Mouse (Mus musculus) B cell, adult 2 months (primary cell): ENCODE data around the gene Prkcb.
A peak's percentile ranks its signal among the peaks of the same experiment; 100 is the strongest.

Experiments used
- DNase-seq, 2 experiments: peaks; one replicate each; pipeline ENCODE4 v3.0.0; 2022

Gene Prkcb

DNA sequence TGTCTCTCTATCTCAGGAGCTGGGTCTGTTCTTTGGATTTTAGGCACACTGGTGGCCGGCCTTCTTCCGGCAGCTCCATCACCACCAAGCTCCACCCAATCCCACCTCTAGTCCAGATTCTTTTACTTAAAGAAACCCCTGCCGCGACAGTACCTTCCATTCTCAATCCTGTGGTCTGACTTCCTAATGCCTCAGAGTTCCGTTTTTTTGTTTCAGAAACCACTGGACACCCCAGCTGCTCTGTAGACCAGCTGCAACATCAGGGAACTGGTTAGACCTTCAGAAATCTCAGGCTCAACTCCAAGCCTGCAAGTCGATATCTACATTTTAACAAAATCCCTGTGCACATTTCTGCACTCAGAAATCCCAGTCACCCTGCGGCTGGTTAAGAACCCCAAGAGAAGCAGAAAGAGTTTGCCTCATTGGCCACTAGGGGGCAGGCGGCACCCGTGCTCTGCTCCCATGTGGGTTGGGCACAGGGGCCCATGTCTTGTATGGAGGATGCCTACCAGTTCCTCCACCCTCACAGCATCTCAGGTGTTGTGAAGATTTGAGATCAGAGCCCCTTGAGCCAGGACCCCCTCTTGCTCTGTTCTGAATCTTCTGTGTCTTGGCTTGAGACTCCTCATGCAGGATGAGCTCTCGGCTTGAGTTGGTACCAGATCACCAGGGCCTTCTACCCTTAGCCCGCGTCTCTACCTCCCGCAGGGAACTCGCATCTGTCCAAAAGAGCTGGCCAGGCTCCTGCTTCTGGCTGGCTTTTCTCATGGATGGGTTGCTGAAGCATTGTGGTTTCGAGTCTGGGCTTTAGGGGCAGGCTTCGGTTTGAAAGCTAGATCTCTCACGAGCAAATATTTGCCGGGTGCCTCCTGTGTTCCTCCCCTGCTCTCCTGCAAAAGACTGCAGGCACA is 182.1 kb downstream of the Prkcb start:
- DNase-seq = peak; percentile 79 to 81

DNA sequence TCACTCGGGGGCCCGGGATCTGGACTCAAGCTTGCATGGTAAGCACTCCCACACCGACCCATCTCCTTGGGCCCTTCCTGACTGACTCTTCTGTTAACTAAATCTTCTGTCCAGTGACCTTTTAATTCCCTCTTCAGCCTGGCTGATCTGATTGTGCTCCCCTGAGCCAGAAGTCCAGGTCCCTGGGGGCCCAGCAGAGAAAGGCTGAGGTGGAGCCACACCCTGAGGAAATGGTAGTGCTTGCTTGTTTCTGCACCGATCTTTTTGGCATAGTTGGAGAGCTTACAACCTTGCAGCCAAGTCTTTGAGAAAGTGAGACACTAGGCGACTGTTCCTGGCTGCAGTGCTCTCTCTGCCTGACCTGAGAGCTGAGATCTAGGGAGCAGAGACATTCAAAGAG is 183.7 kb downstream of the Prkcb start:
- no peak for DNase-seq

DNA sequence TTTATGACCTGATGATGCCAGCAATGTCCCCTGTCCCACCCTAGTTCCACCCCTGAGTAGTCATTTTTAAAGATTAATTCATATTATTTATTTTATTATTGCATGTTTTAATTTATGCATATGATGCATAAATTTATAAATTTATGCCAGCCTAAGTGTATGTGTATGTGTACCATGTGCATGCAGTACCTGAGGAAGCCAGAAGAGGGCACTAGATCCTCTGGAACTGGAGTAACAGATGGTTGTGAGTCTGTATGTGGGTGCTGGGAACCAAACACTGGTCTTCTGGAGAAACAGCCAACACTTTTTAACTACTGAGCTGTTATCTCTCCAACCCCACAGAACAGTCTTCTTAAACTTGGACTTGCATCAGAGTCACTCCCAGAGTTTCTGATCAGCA is 186.5 kb downstream of the Prkcb start:
- DNase-seq = peak; percentile 22 to 29

DNA sequence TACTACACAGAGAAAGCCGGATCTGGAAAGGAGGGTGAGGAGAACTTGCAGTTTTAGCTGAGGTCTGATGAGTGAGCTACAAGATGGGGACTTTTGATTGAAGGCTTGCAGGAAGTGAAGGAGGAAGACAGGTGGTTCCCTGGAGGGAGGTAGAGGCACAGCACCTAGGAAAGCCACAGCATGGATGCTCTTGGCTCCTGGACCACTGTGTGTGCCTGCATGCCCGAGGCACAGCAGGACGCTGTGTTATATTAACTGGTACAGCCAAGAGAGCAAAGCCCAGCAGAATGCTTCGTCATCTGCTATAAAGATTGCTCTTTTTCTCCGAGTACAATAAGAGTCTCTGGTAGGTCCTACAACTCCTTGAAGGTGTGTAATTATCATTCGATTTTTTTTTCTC is 188.1 kb downstream of the Prkcb start:
- DNase-seq = no peak

DNA sequence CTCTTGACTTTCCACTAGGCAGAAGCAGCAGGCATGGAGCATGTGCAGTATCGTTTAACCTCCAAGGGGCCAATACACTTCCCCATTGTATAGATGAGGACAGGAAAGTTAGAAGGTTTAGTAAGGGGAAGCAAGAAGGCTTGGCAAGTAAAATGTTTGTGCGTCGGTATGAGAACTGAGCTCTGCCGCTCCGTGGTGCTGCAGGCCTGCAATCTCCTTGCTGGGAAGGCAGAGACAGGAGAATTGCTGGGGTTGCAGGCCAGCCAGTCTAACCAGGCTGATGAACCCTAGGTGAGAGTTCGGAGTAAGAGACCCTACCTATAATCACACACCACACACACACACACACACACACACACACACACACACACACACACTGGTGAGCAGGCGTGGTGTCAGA is 188.6 kb downstream of the Prkcb start:
- no peak for DNase-seq

DNA sequence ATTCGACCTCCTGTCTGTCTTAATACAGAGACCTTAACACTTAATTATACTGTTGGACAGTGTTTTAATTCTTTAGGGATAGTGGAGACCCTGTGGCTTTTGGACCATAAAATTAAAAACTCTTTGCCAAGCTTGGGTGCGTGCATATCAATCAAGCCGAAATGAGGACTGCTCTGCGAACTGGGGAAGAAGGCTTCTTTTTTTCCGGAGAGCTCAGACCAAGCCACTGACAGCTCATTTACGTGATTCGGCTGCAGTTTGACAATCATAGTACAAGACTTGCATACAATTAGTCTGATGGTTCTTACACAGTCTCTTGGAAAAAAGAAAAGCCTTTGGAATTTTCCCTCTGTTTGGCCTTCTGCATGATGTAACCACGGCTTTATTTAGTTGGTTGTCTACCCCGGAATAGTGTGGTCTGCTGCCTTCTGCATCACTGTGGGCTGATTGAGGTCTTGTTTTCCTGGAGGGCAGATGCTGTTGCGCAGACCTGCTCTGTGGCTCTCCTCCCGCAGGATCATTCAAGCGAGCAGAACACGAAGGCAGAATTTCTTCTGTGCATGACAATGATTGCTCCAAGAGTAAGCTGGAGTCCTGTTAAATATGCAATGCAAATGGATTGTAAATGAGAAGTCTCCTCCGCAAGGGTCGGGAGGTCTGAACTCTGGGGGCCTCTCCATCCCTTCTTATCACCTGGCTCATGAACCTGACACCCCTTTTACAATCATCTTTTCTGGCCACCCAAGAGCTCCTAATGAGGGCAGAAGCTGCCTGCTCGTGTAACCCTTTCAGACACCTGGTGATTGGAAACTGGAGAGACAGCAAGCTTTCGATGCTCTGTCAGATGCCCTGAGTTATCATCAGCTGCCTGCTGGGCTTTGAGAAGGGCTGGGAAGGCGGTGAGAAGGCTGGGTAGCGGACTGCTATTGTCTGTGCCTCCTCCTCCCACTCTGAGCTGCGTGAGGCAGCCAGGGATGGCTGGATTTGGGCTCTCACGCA is 189.3 kb downstream of the Prkcb start:
- no peak for DNase-seq

DNA sequence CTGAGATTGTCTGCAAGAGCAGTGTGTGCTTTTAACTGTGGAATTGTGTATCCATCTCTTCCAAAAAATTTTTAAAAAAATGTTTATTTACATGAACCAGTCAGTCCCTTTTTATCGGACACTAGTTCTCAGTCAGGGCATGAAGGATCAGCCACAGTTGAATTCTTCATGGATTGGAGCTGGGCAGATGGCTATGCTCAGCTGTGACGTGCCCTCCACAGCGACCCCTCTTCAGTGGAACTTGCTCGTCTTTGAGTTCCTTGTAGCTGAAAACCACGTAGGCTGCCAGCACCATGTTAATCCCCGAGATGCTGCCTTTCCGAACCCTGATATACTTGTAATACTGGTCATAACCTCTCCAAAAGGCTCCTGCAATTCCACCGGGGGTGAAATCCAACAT is 195.4 kb downstream of the Prkcb start:
- no peak for DNase-seq

DNA sequence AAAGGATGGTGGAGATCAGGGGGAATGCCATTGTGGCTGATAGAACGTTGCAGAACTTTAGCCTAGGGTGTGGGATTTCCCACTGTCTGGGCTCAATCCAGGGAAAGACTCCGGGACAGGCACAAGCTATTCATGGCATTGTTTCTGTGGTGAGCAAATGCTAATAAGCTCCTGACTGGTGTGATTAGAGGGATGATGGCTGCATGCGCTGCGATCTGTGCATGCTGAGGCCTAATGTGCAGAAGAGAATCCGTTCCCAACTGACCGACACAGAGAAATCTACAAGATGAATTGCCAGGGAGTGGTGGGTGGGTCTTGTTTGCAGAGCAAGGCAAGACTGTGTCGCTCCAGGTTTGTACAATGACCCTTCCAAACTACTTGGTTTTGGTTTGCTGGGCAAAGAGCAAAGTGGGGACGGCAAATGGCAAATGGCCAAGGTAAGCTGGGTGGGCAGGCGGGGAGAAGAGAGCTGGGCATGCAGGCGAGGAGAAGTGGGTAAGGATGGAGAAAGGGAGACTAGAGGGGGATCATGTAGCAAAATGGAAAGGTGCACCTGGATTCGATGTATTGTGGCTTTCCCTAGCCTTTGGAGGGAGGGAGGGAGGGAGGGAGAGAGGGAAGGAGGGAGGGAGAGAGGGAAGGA is 199.5 kb downstream of the Prkcb start:
- DNase-seq = no peak

DNA sequence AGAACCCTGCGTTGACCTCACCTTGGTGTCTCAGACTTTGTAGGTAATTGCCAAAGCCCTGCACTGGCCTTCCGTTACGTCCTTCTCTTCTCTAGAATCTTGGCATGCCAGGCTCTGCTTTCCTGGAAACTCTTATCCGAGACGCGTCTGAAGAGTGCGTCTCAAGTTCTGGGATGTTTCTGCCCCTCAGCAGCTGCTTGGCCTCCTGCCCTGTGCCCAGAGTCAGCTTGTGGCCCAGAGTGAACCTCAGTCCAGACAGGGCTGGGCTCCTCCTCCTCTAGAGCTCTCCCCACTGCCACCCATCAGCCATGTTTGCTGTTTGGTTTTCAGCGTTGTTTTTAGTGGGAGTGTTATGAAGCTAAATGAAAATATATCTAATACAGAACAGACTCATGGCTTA is 203.5 kb downstream of the Prkcb start:
- DNase-seq = no peak

DNA sequence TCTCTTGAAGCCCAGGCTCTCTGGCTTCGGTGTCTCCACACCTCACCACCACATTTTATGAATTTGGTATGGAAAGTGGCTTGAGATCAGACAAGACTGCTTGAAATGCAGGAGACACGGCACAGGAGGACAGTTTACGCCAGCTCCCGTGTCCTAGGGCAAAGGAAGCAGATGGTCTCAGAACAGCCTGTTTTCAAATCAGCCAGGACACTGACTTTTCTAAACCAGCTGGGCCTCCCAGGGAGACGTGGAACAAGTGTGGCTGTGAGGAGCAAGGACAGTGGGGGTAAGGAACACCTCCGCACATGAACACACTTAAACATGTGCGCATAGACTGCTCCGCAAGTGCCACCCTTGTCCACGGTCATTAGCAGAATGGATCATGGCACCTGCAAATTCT is 204.4 kb downstream of the Prkcb start:
- no peak for DNase-seq

DNA sequence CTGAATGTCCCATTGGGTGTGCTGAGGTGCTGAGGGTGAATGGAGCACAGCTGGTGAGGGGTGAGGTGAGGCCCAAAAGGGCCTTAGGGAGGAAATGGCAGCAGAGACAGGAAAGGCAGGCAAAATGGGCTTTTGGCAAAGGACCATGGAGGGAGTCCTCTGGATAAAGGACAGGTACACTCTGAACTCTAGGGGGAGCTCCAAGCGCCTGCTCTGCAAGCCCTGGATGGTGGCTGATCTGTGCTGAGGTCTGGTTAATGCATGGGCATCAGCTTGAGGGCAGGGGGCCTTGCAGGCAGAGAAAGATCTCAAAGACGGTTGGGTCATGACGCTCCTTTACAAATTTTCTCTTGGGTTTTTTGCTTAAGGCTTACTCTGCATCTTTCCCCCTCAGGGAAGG is 205.5 kb downstream of the Prkcb start:
- peak in 1 of 2 experiments; percentile 16 for DNase-seq

DNA sequence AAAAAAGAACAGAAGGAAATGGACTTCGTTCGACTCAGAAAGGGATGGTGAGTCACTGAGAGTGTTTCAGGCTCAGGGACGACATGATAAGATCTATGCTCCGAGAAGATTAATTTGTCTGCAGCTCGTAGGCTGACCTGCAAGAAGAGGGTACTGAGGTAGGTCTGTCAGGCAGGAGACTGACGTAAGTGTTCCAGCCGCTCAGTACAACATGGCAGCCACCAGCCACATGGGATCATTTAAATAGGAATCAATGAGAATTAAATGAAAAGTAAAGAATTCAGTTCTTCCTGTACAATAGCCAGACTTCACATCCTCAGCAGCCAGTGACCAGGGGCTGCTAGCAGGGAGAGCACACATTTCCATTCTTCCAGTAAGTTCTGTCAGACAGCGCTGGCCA is 209.0 kb downstream of the Prkcb start:
- DNase-seq = no peak

DNA sequence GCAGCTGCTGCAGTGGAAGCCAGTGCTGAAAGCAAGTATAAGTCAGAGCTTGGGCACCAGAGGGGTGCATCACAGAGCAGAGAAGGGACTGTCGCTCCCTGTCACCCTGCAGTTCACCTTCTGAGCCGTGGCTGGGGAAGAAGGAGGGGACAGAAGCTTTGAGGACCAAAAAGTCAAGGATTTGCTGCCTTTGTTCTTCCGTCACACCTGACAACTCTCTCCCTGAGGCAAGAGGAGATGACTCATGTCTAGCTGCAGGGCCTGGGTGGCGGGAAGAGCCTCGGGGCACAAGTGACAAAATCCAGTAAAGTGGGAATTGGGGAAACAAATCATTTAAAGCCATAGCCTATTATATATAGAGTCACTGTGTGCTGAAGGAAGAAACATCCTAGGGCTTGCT is 209.9 kb downstream of the Prkcb start:
- no peak for DNase-seq

DNA sequence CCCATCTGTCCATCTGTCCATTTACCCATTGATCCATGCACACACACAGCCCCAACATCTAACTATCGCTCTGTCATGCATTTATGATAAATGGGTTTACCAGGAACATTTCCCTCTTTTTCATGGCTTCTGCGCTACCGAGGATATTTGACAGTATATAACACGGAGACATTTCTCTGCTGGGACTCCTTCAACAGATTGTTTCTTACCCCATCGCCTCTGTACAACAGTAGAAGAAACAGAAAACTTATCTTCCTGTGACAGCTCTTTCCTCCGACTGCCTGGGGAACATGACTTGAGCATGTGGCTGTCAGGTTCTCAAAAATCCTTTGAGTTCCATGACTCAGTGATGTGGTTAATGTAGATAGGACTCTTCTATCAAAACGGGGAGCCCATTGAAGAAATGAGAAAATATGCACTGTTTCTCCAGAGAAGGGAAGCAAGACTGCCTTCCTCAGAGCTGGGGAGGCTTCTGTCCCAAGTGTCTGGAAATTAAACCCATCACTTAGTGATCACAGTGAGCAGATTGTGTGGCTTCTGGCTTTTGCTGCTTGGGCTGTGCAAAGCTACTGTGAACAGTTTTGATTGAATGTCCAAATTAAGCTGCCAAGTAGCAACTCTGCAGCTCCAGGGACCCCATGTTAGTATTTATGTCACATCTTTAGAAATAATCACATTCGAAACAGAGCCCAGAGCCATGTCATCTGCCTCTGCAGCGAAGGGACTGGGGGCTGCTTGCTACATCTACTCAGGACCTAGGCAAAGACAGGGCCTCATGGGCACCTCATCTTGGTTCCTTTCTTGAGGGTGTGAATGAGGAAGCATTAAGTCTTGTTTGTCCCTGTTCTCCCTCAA is 211.4 kb downstream of the Prkcb start:
- no peak for DNase-seq

DNA sequence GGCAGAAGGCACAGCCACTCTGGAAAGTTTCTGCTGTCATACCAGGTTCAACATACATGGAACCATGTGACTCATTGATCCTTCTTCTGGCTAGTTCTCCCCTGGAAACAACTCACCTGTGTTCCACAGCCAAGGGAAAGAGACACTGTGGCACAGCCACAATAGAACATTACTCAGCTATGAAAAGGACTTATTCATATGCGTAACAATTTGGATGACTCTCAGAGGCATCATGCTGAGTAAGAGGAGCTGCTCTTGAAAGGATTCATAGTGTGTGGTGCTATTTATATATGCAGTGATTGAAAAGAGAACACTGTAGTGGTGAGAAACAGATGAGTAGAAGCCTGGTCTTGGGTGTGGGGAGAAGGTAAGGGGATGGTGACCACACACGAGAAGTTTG is 217.9 kb downstream of the Prkcb start:
- DNase-seq = no peak

DNA sequence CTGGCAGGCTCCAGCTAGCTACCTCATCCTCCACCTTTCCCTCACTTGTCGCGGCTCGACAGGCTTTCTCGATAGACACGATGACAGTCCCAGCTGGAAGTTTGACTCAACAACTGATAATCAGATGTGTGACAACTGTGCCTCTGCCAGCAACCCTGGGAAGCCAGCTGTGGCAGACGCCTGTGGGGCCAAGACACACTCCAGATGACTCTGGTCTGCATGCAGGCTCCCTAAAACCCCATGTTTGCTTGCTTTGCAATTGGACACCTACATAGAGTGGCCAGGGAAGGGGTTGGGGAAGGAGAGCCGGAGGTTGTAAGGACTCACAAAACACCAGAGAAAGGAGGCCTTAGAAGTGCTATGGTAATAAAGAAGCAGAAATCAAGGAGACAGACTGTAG is 221.4 kb downstream of the Prkcb start:
- no peak for DNase-seq

DNA sequence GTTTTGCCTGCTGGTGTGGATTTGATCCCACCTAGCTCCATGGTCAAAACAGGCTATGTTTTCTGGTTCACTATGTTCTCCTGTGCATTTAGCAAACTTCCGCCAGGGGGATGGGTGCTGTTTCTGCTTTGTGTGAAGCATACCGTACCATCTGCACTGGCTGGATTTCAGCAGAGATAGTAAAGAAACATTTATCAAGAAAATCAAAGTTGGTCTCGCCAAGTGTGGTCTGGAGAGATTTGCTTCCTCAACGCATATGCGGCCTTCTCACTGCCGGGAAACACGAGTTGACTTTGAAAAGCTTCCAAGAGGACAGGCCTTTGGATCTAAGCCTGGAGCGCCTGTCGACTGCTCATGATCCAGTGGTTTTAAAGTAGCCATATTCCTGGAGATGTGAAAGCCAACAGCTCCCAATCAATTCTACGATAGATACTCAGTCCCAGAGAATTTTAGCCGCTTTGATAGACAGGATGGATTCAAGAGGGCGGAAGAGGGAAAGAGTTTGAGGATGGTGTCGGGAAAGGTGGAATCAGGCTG is 223.9 kb downstream of the Prkcb start:
- no peak for DNase-seq

DNA sequence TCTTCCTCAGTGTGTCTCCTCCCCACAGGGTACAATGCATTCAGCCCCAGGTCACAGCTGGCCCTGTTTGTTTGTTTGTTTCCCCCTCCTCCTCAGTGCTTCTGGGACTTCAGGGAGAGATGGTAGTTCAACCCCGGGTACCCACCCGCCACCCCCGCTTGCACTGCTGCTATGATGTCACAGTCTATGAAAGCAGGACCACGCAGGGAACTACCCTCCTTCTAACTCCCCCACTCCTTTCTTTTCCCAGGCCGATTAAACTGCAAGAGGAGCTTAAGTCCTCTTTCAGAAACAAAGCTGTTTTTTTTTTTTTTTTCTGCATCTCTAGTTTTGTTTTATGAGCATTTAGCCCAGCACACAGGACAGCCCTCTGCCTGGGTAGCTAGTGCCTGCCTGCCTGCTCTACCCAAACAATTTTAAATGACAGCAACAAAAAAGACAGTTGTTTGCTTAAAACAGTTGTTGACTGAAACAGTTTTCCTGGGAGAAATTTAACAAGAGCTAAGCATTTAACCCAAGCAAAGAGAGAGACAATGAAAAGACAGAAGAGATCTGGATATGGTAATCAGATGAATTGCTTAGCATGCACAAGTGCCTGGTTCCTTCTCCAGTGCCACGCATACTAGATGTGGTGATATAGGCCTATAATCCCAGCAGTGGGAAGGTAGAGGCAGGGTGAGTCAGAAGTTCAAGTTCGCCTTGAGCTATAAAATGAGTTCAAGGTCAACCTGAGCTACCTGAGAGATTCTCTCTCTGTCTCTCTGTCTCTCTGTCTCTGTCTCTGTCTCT is 232.5 kb downstream of the Prkcb start:
- no peak for DNase-seq

DNA sequence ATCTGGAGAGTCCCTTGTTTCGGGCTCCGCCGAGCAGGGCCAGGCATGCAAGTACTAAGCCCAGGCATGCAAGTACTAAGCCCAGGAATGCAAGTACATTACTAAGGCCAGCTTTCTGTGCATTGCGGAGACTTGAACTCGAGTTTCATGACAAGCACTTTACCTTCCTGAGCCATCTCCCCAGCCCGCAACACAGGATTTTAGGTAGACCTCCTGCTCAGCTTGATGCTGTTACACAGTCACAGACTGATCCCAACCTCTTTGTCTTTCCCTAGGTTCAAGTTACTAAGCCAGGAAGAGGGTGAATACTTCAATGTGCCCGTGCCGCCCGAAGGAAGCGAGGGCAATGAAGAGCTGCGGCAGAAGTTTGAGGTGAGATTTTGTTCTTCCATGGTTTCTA is 239.7 kb downstream of the Prkcb start:
- DNase-seq = no peak

DNA sequence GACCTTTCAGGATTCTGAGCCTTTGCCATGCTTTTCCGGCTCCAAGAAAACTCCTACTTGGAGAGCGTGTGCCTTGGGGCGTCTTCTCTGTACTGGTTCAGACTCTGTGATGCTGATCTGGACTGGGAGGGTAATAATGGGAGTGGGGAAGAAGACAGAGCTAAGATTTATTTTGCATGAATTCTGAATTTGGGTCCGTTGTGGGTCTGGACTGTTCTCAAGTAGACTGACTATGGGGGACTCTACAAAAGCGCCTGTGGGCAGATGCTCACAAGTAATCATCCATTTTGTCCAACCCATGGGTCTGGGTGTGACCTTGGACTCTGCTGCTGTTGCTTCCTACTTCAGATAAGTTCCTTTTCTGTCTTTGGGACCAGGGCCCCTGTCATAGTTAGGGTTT is 240.1 kb downstream of the Prkcb start:
- DNase-seq = no peak
